Mouse (Mus musculus) frontal cortex, adult (tissue): Measurements from ENCODE around the gene Lipm.

ENCODE experiments used
- ATAC-seq: cut with Nextera tagmentation; 2 replicates; pipeline ENCODE4 v1.9.2; 2017; ENCODE audit warnings: mild to moderate bottlenecking, moderate library complexity, mixed read lengths; ENCODE audit not compliant: low TSS enrichment

The Lipm gene

DNA sequence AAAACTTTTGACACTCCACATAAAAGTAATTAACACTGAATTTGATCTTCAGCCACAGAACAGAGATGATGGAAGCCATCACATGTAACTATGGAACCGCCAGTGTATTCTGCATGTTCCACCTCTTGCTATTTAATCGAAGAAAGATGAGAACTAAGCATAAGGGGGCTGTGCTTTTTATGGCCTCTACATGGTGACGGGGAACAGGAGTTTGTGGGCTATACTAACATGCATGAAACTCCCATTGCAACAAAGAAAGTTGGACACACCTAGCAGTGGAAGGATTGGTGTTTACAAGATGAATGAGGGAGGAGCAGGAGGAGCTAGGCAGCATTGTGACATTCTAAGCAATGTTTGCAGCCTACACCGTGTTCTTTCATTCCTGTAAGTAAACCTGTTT is at the start of gene Lipm:
Gene Lipm, plus strand, starts transcription at position 301 of the 400 bp plus-strand sequence.
- no peak for ATAC-seq

DNA sequence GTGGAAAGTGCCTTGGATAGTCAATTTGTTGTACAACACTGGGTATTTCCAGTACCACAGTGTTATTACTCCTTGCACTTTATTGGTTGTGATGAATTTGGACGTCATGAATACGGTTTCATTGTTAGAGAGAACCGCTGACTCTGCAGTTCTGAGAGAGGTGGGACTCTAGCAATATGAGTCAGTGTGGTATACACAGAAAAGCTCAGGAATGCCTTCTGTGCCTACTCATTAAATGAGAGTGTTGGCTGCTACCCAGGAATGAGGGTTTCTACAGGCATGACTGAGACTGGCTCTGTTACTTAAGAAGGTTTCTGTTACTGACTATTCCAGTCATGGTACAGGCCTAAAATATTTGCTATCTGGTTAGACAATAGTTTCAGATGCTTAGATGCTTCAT is 49.2 kb upstream of the Lipm start:
- peak; percentile 74 for ATAC-seq

DNA sequence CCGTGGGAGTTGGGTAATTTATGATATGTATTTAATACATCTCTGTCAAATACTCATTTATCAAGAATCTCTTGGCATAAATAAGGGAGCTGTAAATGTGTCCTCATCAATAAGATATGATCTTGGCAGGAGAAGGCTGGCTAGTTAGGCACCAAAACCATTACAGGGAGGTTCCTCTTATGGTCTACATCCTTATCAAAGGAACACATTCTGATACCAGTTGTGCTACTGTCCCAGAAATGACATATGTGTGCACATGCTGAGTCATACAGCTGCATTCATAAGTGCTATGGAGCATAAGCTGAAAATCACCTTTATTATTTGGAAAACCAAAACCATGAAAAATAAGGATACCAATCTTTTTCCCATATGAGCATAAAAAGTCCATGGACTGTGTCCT is 37.2 kb upstream of the Lipm start:
- no peak for ATAC-seq

GRCm38 (mm10) chr19:34064059-34064458 is 36.7 kb upstream of the Lipm start:
- ATAC-seq = peak; percentile 99

- no peak for ATAC-seq
Observed at GRCm38 (mm10) chr19:34066779-34067472, 33.8 kb upstream of the Lipm start, which contains the start of gene Lipn. Lipn (plus strand) TSS chr19:34067358.

- ATAC-seq = no peak
Observed at GRCm38 (mm10) chr19:34074239-34074638, 26.5 kb upstream of the Lipm start.

GRCm38 (mm10) chr19:34078130-34078529 is 22.6 kb upstream of the Lipm start:
- ATAC-seq = no peak

- no peak for ATAC-seq
Observed at GRCm38 (mm10) chr19:34089011-34089680, 11.6 kb upstream of the Lipm start.

GRCm38 (mm10) chr19:34095381-34095780 is 5.4 kb upstream of the Lipm start:
- no peak for ATAC-seq

DNA sequence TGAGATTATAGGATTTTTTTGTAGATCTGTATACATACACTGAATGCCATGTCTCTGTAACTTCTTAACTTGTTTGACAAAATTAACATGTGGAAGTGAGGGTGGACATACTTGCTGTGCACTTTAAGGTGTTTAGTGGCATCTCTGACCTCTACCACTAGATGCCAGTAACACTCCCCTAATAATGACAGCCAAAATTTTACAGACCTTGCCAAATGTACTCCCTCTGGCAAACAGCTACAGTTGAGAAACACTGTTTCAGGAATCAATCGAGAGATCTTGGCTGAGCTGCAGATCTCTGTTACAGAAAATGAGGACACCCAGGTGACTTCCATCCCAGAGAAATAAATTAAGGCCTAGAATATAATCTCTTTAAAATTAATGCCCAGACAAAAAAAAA is 4.5 kb upstream of the Lipm start:
- ATAC-seq = no peak

GRCm38 (mm10) chr19:34101888-34102287 is 1.2 kb downstream of the Lipm start:
- ATAC-seq = no peak

- no peak for ATAC-seq
Observed at GRCm38 (mm10) chr19:34104841-34105240, 4.1 kb downstream of the Lipm start.

GRCm38 (mm10) chr19:34119102-34119501 is 18.4 kb downstream of the Lipm start:
- no peak for ATAC-seq

DNA sequence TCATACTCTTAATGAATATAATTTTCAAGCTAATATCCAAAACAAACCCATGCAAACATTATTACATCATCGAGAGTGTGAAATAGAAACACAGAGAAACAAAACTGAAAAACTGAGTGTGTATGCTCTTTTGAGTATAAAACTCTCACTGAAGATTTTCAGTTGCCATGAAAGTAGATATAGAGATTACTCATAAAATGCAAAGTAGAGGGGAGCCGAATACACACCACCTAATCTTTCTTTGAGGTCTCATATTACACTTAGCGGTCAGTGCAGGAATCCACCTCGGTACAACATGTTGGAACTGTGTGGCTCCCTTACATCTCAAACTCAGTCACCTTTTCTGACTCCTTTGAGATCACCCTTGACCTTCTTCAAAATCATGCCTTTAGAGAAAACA is 18.9 kb downstream of the Lipm start:
- ATAC-seq = no peak

GRCm38 (mm10) chr19:34120107-34120731 is 19.5 kb downstream of the Lipm start:
- no peak for ATAC-seq

DNA sequence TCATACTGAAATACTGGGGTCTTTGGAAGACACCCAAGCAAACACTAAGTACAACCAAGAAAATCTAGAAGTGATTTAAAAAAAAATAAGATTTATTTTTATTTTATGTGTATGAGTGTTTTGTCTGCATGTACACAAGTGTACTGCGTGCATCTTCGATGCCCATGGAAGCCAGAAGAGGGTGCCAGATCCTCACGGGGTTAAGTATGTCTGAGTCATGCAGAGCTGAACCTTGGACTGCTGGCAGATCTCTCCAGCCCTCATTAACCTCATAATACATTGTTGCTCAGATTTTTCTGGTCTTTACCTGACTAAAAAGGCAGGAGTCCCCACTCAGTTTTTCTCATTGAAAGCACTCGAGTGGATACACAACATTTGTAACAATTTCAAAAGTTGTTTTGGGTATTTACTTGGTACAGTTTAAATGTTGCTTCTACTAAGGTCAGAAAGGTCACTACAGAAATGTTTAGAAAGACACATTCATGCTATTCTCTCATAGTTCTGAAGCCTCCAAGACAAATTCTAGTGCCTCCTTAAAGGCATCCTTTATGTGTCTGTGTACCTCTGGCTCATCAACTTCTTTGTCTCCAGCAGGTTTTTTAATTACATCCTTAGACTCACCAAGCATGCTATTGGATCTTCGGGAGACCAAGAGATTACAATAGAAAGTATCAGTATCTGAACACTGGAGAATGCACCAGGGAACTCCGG is 38.1 kb downstream of the Lipm start:
- ATAC-seq = no peak

- ATAC-seq = no peak
Observed at GRCm38 (mm10) chr19:34139431-34140046, 38.8 kb downstream of the Lipm start.

GRCm38 (mm10) chr19:34148421-34148820 is 47.7 kb downstream of the Lipm start:
- no peak for ATAC-seq

DNA sequence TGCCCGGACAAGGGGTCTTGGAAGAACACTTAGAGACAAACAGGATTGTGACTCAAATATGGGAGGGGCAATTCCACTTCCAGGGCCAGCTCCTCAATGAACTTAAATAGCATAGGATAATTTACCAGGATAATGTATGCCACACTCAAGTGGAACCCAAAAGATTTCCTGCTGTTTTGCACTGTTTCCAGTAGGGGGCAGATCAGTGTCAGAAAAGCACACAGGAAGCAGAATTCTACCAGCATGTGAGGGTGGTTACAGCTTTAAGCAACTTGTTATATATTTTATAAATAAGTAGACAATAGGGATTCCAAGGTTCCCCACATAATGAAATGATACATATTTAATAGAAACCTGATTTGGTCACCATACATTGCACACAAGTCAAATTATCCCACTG is 51.2 kb downstream of the Lipm start:
- peak; percentile 72; the same call in 1 of the 2 replicates for ATAC-seq

DNA sequence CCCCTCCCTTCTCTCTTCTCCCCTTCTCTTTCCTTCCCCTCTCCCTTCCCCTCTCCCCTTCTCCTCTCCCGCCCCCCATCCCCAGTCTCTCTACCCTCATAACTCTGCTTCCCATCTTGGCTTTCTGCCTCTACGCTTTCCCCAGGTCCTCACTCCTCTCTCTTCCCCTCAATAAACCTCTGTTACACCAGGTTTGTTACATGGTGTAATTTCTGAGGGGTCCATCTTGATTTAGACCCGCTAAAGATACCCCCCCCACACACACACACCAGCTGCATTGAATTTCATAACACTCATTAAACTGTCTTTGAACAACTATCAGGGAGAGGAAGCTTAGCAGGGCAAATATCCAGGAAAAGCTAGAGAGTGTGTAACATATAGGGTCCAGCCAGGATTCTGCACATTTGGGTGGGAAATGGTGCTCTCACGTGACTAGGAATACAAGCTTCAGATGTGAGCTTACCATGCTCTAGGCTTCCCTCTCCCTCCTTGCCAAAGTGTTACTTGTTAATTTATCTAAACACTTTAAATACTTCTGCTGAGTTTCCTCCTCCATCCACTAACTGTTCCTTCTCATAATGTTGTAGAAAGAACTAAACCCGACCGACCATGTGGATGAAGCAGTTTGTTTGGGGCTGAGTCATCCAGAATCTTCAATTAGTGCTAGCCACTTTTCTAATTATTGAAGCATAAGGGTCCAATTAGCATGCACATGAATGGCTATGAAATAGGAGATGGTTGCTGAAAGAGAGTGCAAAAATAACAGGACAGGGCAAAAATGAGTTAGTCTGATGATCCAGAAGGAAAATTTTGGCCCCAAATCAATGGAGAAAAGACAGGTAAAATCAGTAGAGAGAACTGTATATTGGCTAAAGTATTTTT is 52.8 kb downstream of the Lipm start:
- ATAC-seq = no peak

GRCm38 (mm10) chr19:34162693-34163092 is 62.0 kb downstream of the Lipm start:
- no peak for ATAC-seq
